Mouse (Mus musculus): ENCODE data around the gene Mocs2.

DNA sequence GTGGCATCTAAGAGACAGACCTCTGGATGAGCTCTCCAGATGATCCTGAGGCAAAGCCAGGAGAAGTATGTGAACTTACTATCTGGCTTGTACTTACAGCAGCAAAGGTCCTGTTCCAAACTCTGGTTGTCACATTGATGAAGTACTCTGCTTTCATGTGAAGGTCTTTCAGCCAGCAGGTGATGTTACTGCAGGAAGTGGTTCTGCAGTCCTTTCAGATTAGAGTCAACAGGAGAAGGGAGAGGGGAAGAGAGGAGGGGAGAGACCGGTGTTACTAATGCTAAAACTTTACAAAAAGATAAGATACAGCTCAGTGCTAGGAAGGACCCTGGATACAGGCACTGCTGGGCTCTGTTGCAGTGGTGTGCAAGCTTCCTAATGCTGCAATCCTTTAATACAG, 25.3 kb downstream of the Mocs2 start:
- TF ChIP-seq CTCF (IDR thresholded peaks at IDR 0.05) (no peak), EP300 (IDR thresholded peaks at IDR 0.05) (no peak)

Measured in lung, postnatal 0 days (tissue).